Mouse (Mus musculus) ovary, adult 18-20 months (tissue): ENCODE results near the gene Skint6.
"Not testable (repeated sequence)": the region's sequence is repeated elsewhere in the genome, so short reads cannot be mapped to it uniquely, and the experiment has no call there.

Experiments
- DNase-seq: peaks from one replicate; pipeline ENCODE4 v3.0.0; 2022; ENCODE audit warnings: low spot score, mixed read lengths

Gene Skint6

DNA sequence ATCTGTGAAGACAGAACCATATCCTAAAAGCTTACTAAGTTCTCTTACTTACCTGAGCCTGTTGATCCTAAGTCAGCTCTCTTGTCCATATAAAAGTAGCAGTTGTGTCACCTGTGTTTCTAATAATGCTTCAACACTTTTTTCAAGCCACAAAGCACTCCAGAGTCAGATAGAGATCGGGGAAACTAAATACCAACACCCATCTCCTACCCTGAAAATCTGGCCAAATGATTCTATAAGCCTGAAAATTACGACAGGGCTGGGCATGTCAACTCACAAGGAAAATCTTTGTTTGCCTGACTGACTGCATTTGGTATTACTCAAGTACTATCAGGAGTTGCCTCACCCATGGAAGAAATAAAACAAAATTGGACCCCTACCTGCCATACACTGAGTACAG is at the start of gene Skint6:
Gene Skint6, minus strand, starts transcription at position 101 of the 400 bp plus-strand sequence.
- DNase-seq = no peak

DNA sequence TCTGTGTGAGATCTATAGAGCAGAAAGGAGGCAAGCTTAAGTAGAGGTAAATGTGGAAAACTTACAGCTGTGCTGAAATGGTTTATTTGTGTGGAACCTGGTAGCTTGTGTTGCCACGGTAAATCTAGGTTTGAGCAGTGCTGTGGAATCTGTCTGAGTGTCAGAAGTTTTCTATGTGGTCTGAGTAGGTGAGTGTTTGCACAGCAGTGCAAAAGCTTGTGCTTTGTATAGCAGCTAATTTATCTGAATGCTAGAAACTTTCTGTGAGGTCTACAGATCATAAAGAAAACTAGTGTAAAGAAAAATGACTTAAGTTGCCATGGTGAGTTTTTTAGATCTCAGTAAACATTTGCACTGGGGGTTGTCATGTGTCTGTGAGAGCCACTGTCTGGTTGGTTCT is 34.1 kb upstream of the Skint6 start:
- no peak for DNase-seq

DNA sequence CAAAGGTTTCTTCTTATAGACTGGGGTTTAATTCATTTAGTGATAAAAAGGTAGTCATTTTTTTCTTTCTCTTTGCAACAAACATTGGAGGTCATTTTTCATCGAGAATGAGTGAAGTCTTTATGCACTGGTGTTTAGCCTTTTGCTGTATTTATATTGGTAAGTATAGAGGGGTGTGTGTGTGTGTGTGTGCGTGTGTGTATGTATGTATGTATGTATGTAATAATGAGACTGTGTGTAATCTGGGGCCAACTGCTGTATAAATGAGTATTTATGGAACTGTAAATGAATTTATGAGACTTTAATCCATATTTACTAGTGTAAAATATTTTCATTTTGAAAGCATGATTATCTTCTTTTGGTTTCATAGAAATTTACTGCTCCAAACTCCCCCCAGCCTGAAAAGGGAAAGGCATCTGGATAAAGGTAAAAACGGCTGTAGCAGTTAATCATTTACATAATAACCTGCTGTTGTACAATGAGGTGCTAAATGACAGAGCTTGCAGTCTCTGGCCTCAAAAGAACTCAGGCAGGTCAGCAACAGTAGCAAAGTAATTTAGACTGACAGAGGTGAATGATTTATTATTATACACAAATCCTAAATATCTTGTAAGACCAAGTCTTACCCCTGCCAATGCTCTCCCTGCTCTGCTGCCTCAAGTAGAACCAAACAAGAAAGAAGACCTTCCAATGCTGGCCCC is 15.2 kb upstream of the Skint6 start:
- no peak for DNase-seq

- DNase-seq = no peak
Measured at GRCm38 (mm10) chr4:113263363-113264060, 23.3 kb downstream of the Skint6 start.

GRCm38 (mm10) chr4:113245808-113246207 is 41.0 kb downstream of the Skint6 start:
- DNase-seq = no peak

DNA sequence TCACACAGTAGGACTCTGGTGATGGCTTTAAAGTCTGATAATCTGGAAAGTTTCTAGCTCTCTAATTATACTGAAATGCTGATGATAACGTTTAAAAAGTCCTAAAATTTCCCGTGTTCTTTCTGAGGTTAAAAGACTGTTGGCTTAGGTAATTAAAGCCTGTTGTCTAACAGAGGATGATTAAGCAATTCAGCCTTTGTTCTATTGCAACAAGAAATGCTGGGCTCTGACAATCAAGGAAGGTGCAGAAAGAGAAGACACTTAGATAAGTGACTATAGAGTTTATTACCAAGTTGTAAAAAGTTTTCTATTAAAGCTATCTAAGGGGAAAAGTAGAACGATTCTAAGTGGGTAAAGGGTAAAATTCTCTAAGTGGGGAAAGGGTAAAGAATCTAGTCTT is 219.2 kb downstream of the Skint6 start:
- DNase-seq = no peak

DNA sequence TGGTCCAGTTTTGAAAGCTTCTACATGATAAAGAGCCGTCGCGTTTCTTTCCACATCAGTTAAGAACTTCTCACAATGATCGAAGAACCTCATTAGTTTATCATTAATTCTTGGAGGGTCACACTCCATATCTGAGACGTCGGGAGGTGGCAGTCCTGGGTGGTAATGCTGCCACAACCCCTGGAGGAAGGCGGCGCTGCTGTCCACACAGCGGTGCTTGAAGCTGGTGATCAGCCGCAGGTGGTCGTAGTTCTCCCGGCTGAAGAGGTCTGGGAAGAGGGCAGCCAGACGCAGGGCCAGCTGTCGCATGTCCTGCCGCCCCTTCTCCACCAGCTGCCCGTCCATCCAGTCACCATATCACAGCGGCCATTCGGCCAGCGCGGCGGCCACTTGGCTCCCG is 307.6 kb downstream of the Skint6 start:
- not testable (repeated sequence) for DNase-seq

DNA sequence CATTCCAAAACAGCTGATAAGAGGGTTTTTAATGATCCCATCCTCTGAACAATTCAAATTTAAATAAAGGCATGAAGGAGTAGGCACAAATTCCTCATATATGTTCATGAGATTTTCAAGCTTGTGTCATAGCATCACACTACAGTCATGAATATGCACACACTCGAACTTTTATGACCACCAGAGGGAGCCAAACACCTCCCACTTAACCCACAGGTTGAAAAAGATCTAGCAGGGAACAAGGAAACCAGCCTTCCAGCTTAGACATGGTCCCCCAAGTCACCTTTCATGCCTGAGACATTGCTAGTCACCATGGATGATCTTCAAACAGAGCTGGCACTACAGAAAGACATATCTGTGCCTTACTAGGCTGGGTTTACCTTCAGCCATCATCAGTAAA is 496.1 kb downstream of the Skint6 start:
- DNase-seq = no peak

DNA sequence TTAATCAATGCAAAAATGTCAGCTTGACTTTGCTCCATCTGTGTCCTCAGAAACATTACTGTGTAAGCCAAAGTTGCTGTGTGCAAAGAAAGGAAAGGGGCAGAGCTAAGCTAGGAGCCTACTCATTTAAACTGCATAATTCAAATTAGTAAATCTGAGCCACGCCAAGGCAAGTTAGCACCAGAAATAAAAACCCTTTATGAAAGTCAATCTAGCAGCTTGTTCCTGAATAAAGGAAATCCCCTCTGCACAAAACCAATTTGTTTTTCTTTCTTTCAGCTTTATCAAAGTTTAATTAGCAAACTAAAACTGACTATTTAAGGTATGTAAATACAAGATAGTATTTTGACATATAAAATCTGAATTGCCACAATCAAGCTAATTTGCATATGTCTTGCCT is 512.0 kb downstream of the Skint6 start, which contains the start of gene Skint10:
Gene Skint10, minus strand, starts transcription at position 101 of the 400 bp plus-strand sequence.
- no peak for DNase-seq
